Comparison of ENCODE assay signal across 8 mouse cellular contexts in genomic region chr16:91372577-91373472, GRCm38 (mm10). TPM values are rescaled to one million over a fixed set of nuclear protein-coding genes. Genes with fewer than 3 reads are reported as not detected.
DNase-seq lines count a peak whose midpoint lies in the region; ATAC-seq lines count a peak whose summit lies in the region.

Gene Ifnar2 (plus strand): TSS chr16:91372783.

- no peaks in the 10 kb centered on the region for H3K9me3 ChIP-seq in embryonic facial prominence, embryonic 15.5 days (replicated peaks)
- H3K9me3 ChIP-seq in kidney, embryonic 14.5 days (ENCODE audit: control insufficient read depth, low read length): no peaks in the 10 kb centered on the region

- peak within 1 kb of the TSS; percentile 95 for H3K27ac ChIP-seq in embryonic facial prominence, embryonic 15.5 days (replicated peaks)
- H3K27ac ChIP-seq in kidney, embryonic 14.5 days (ENCODE audit: low read depth, low read length): peak within 1 kb of the TSS; percentile 85

- H3K4me3 ChIP-seq in embryonic facial prominence, embryonic 15.5 days (replicated peaks): peak within 1 kb of the TSS; percentile 98
- peak within 1 kb of the TSS; percentile 68 for H3K4me3 ChIP-seq in kidney, embryonic 14.5 days (ENCODE audit: low read length)

- no peaks in the 10 kb centered on the region for H3K27me3 ChIP-seq in embryonic facial prominence, embryonic 15.5 days
- no peaks in the 10 kb centered on the region for H3K27me3 ChIP-seq in kidney, embryonic 14.5 days (ENCODE audit: control insufficient read depth, insufficient read depth, low read length)

- peaks cover 20% of the 10 kb centered on the region for H3K4me1 ChIP-seq in embryonic facial prominence, embryonic 15.5 days
- peaks cover 15% of the 10 kb centered on the region for H3K4me1 ChIP-seq in kidney, embryonic 14.5 days (ENCODE audit: control insufficient read depth, insufficient read depth, low read length)

- H3K36me3 ChIP-seq in embryonic facial prominence, embryonic 15.5 days: no peaks in the 10 kb centered on the region
- no peaks in the 10 kb centered on the region for H3K36me3 ChIP-seq in kidney, embryonic 14.5 days (ENCODE audit: control insufficient read depth, insufficient read depth, low read length)

- DNase-seq in 416B (ENCODE audit: low read depth): peak; percentile 85
- peak; percentile 69 to 75 for DNase-seq in adrenal gland, postnatal 4 days (ENCODE audit: low spot score in 2 of 2)
- DNase-seq in heart, adult 9 months (ENCODE audit: low spot score in 2 of 2): peak; percentile 86 to 88
- DNase-seq in liver: peak; percentile 94
- peak; percentile 90 to 94 for DNase-seq in spleen, postnatal 4 days (ENCODE audit: low spot score in 2 of 2)

- peak within 1 kb of the TSS; percentile 88 for H3K9ac ChIP-seq in embryonic facial prominence, embryonic 15.5 days
- peak within 1 kb of the TSS; percentile 76 for H3K9ac ChIP-seq in kidney, embryonic 14.5 days (ENCODE audit: low read depth, low read length)

- under 1% methylated on average over 57 of the region's 62 CpGs for WGBS in embryonic facial prominence, embryonic 15.5 days
- WGBS in kidney, embryonic 14.5 days: under 1% methylated on average over 62 of the region's 62 CpGs

- peak; percentile 91 for ATAC-seq in embryonic facial prominence, embryonic 15.5 days (ENCODE audit: insufficient number of reproducible peaks, low FRiP score, low TSS enrichment, low read depth)
- ATAC-seq in kidney, embryonic 14.5 days (ENCODE audit: low FRiP score, low TSS enrichment): peak; percentile 93
- peak; percentile 91 for ATAC-seq in monocyte, adult 5-6 weeks (replicated peaks; ENCODE audit: insufficient number of reproducible peaks, low FRiP score, low TSS enrichment, poor library complexity, severe bottlenecking)

- H3K4me2 ChIP-seq in embryonic facial prominence, embryonic 15.5 days (replicated peaks): peak within 1 kb of the TSS; percentile 76
- H3K4me2 ChIP-seq in kidney, embryonic 14.5 days (replicated peaks; ENCODE audit: low read depth, low read length): peak within 1 kb of the TSS; percentile 57

RNA-seq across cellular contexts. Expression of gene Ifnar2, which starts in this region (rescaled TPM):
- 10 to 100 TPM; 68.7 to 72.6 TPM for total RNA-seq in adrenal gland, postnatal 4 days (2021)
- 60.4 and 61.7 TPM in 2 replicates for polyA plus RNA-seq in embryonic facial prominence, embryonic 15.5 days (2015; fragmentation: Nextera tagmentation; extraction: Ambion mirVana)
- 43.7 and 47.2 TPM in 2 replicates for polyA plus RNA-seq in kidney, embryonic 14.5 days (2014; fragmentation: Nextera tagmentation; extraction: Ambion mirVana)
- total RNA-seq in monocyte, adult 5-6 weeks (2017): 188 to 243 TPM (median 214 TPM) in 3 replicates

Comparison
In these comparisons a context has a peak if more than half of its experiments do, and no peak if none do; other contexts are left out.
1. Peak in every context shown above with its lines: DNase-seq, ATAC-seq, H3K4me3 ChIP-seq and H3K27ac ChIP-seq.